Mouse (Mus musculus) T-helper 1 cell (primary cell): ENCODE data around the gene Mypn.

Experiments used
- in situ Hi-C: fragments of 300-600 bp; cut with MboI, MseI; formaldehyde crosslinking; loops from one replicate; pipeline ENCODE4 v1.15.1; 2025; ENCODE audit warnings: high pct_unique_total_duplicates

The Mypn gene

GRCm38 (mm10) chr10:63113716-63114360 is 89.9 kb downstream of the Mypn start:
- in situ Hi-C loops = no loop called here

- in situ Hi-C loops = no loop called here
These were observed 90.6 kb downstream of the Mypn start for GRCm38 (mm10) chr10:63113027-63113604.

GRCm38 (mm10) chr10:63100657-63101056 is 103.1 kb downstream of the Mypn start:
- in situ Hi-C loops = no loop called here

GRCm38 (mm10) chr10:63099941-63100562 is 103.7 kb downstream of the Mypn start:
- in situ Hi-C loops = no loop called here

GRCm38 (mm10) chr10:63099521-63099920 is 104.2 kb downstream of the Mypn start, which contains the start of gene Atoh7:
Gene Atoh7 (plus strand): TSS chr10:63099651.
- in situ Hi-C loops = no loop called here

- in situ Hi-C loops = no loop called here
These were observed 105.6 kb downstream of the Mypn start for GRCm38 (mm10) chr10:63098191-63098590.

GRCm38 (mm10) chr10:63096757-63097156 is 107.0 kb downstream of the Mypn start:
- in situ Hi-C loops = no loop called here

GRCm38 (mm10) chr10:63092616-63093550 is 110.9 kb downstream of the Mypn start:
- in situ Hi-C loops = no loop called here

- in situ Hi-C loops = no loop called here
These were observed 111.8 kb downstream of the Mypn start for GRCm38 (mm10) chr10:63091915-63092314.

- in situ Hi-C loops = no loop called here
These were observed 113.8 kb downstream of the Mypn start for GRCm38 (mm10) chr10:63089758-63090571.

- in situ Hi-C loops = no loop called here
These were observed 114.5 kb downstream of the Mypn start for GRCm38 (mm10) chr10:63089103-63089757.

- in situ Hi-C loops = no loop called here
These were observed 117.4 kb downstream of the Mypn start for GRCm38 (mm10) chr10:63086304-63086703.

GRCm38 (mm10) chr10:63065988-63066387 is 137.8 kb downstream of the Mypn start:
- in situ Hi-C loops = no loop called here
